Mouse (Mus musculus) limb, embryonic 15.5 days (tissue): ENCODE results near the gene Il22ra1. TPM values are rescaled to one million over a fixed set of nuclear protein-coding genes. Genes with fewer than 3 reads are reported as not detected.

Experiments used
- polyA plus RNA-seq: library from polyadenylated mRNA; unstranded; fragments of >200 nt; fragmentation: Nextera tagmentation; extraction: Ambion mirVana; gene quantifications from 2 replicates; pipeline ENCODE4 v1.2.1, GENCODE M21; 2015

The Il22ra1 gene
- polyA plus RNA-seq, 1 experiment from 2014 or later, result 1.0 TPM

Other genes with a start within 250 kb of the Il22ra1 start
- gene Stpg1, start 233.4 kb upstream of the Il22ra1 start, polyA plus RNA-seq, result 0.12 and 0.31 TPM in 2 replicates
- gene Nipal3, start 233.1 kb upstream of the Il22ra1 start, polyA plus RNA-seq, result 2.3 and 2.4 TPM in 2 replicates
- gene Grhl3, start 154.5 kb upstream of the Il22ra1 start, polyA plus RNA-seq, result 56.8 and 59.4 TPM in 2 replicates
- gene Ifnlr1, start 41.9 kb upstream of the Il22ra1 start, polyA plus RNA-seq, result 1.4 and 1.7 TPM in 2 replicates
- gene Myom3, start 31.5 kb downstream of the Il22ra1 start, polyA plus RNA-seq, result 7.8 and 15.1 TPM in 2 replicates
- 208 and 209 TPM in 2 replicates for gene Srsf10, start 127.6 kb downstream of the Il22ra1 start, polyA plus RNA-seq
- 160 TPM in 2 replicates for gene Pnrc2, start 145.7 kb downstream of the Il22ra1 start, polyA plus RNA-seq
- gene Cnr2, start 167.2 kb downstream of the Il22ra1 start, polyA plus RNA-seq, result 0.89 and 1.1 TPM in 2 replicates
- 78.4 and 97.2 TPM in 2 replicates for gene Fuca1, start 192.6 kb downstream of the Il22ra1 start, polyA plus RNA-seq
- gene Hmgcl, start 218.3 kb downstream of the Il22ra1 start, polyA plus RNA-seq, result 81.1 and 84.8 TPM in 2 replicates
- 58.2 and 66.7 TPM in 2 replicates for gene Gale, start 235.6 kb downstream of the Il22ra1 start, polyA plus RNA-seq
- gene Lypla2, start 244.5 kb downstream of the Il22ra1 start, polyA plus RNA-seq, result 114 TPM in 2 replicates